Mouse (Mus musculus): Measurements from ENCODE around the gene Uncx. TPM values are rescaled to one million over a fixed set of nuclear protein-coding genes. Genes with fewer than 3 reads are reported as not detected.

Uncx gene
- polyA plus RNA-seq, 1 experiment: not detected

DNA sequence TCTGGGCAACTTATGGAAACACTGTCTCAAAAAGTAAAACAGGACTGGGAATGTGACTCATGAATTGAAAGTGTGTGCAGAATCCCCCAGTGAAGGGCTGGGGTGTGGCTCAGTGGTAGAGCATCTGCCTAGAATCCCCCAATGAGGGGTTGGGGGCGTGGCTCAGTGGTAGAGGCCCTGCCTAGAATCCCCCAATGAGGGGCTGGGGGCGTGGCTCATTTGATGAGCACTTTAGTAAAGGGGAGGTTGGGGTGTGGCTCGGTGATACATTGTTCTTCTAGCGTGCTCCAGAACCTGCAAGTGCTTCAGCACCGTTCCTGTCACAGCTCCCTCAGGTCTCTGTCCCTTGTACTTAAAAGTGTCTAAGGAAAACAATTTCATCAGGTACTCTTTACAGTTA, 37.1 kb upstream of the Uncx start:
- Histone ChIP-seq H3K4me3 (ENCODE audit: extremely low read depth, insufficient read depth, insufficient read length) (no peak overlapping the region), H3K36me3 (ENCODE audit: control insufficient read depth, insufficient read depth, low read length) (no peaks in the 10 kb centered on the region), H3K27ac (ENCODE audit: insufficient read depth, low read length) (no peak overlapping the region), H3K4me1 (ENCODE audit: control insufficient read depth, insufficient read depth, insufficient read length) (no peaks in the 10 kb centered on the region), H3K27me3 (ENCODE audit: control insufficient read depth, insufficient read depth, low read length) (no peaks in the 10 kb centered on the region; the same call in 1 of the 2 replicates)
- TF ChIP-seq POLR2A (IDR thresholded peaks at IDR 0.05; ENCODE audit: low read depth, low read length) (no peak), CTCF (IDR thresholded peaks at IDR 0.05; ENCODE audit: extremely low read depth, insufficient read depth, insufficient read length, insufficient replicate concordance) (no peak)
- no peak for DNase-seq (ENCODE audit: low read depth in 1 of 2, low spot score in 2 of 2)
- WGBS: 30% methylated on average over 5 of the region's 5 CpGs

DNA sequence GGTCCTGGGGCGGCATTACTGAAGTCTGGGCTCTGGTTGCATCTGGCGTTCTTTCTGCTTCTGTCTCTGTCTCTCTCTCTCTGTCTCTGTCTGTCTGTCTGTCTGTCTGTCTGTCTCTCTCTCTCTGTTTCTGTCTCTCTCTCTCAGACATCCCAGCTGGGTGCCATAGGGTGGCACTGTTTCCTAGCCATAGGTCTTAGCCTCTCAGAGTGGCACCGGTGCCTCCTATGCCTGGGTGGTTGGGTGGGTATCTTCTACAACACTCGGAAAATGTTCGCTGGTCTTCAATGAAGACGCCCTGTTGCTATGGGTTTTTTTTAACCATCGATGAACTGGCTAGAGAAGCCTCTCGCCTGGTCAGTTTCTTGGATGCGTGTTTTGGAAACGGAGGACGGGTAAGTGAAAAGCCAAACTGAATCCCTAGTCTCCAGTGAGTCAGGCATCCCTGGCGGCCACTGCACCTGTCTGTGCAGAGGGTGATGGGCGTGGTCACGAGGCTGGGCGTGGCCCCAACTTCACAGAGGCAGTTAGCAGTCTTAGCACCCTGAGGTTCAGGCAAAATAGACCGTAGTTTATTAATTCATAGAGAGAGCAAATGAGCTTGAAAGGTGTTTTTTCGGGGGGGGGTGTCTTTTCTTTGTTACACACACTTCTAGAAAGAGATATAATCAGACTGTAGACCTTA, 32.5 kb upstream of the Uncx start:
- no peak overlapping the region for H3K4me3 ChIP-seq (ENCODE audit: extremely low read depth, insufficient read depth, insufficient read length)
- no peak for DNase-seq (ENCODE audit: low read depth in 1 of 2, low spot score in 2 of 2)
- no peaks in the 10 kb centered on the region for H3K4me1 ChIP-seq (ENCODE audit: control insufficient read depth, insufficient read depth, insufficient read length)
- 16% methylated on average over 17 of the region's 17 CpGs for WGBS
- no peak overlapping the region for H3K27ac ChIP-seq (ENCODE audit: insufficient read depth, low read length)
- TF ChIP-seq CTCF (IDR thresholded peaks at IDR 0.05; ENCODE audit: extremely low read depth, insufficient read depth, insufficient read length, insufficient replicate concordance) (no peak), POLR2A (IDR thresholded peaks at IDR 0.05; ENCODE audit: low read depth, low read length) (no peak)
- no peaks in the 10 kb centered on the region for H3K36me3 ChIP-seq (ENCODE audit: control insufficient read depth, insufficient read depth, low read length)
- H3K27me3 ChIP-seq (ENCODE audit: control insufficient read depth, insufficient read depth, low read length): no peaks in the 10 kb centered on the region

DNA sequence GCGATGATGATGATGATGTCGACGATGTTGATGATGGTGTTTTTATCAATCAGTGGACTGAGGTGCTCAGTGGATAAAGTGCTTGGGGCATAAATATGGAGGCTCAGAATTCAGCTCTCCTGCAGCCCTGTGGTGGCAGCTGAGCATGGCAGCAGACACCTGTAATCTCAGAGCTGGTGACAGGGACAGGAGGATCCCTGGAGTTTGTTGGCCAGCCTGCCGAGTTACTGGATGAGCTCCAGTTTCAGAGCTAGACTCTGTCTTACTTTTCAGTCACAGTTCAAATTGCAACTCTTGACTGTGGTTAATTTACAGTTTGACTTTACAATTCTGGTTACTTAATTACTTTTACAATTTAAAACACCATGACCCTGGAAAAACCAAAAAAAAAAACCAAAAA, 31.1 kb upstream of the Uncx start:
- Histone ChIP-seq H3K27me3 (ENCODE audit: control insufficient read depth, insufficient read depth, low read length) (no peaks in the 10 kb centered on the region), H3K4me3 (ENCODE audit: extremely low read depth, insufficient read depth, insufficient read length) (no peak overlapping the region), H3K27ac (ENCODE audit: insufficient read depth, low read length) (no peak overlapping the region), H3K4me1 (ENCODE audit: control insufficient read depth, insufficient read depth, insufficient read length) (no peaks in the 10 kb centered on the region), H3K36me3 (ENCODE audit: control insufficient read depth, insufficient read depth, low read length) (no peaks in the 10 kb centered on the region)
- no peak for DNase-seq (ENCODE audit: low read depth in 1 of 2, low spot score in 2 of 2)
- TF ChIP-seq CTCF (IDR thresholded peaks at IDR 0.05; ENCODE audit: extremely low read depth, insufficient read depth, insufficient read length, insufficient replicate concordance) (no peak), POLR2A (IDR thresholded peaks at IDR 0.05; ENCODE audit: low read depth, low read length) (no peak)
- 87% methylated on average over 4 of the region's 4 CpGs for WGBS

DNA sequence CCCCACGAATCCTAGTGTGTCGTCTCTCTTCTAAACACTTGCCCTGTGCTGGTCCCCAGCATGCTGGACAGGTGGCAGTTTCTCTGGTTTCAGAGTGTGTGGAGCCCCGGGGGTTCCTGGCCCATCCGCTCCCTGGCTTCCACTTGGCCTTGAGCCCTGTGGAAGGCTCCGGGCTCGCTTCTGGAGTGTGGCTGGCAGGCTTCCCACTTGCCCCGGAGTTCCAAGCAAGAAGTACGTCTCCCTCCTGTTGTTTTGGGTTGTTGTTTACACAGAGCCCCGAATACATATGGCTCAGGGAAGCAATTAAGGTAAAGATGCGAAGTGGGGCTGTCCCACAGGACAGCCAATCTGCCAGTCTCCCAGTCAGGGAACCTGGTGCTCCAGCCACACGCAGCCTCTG, 27.0 kb upstream of the Uncx start:
- WGBS: 51% methylated on average over 11 of the region's 11 CpGs

DNA sequence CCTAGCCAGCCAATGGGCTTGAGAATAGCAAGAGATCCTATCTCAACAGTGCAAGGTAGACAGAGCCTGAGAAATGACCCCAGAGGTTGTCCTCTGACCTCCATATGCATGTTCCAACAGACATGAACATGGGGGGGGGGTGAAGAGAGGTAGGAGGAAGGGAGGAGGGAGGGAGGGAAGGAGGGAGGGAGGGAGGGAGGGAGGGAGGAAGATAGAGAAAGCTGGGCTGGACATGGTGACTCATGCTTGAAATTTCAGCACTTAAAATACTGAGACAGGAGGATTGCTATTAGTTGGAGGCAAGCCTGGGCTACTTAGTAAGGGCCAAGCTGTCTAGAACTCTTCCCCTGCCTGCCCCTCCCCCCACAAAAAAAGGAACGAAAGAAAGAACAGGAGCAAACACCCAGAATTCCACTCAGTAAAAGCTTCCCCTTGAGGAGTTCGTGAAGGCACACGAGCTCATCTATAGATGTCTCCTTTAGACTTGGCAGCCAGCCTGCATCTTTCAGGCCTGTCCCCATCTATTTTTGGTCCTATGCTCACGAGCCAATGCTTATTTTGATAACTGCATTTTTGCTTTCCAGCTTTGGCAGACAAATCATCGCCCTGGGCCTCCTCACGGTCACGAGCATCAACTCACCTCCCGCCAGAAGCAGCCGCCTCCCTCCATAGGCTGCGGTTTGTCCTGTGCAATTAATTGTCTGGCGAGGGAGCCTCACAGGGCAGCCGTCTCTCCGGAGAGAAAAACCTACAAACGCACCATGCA, 23.0 kb upstream of the Uncx start:
- no peak for DNase-seq (ENCODE audit: low read depth in 1 of 2, low spot score in 2 of 2)
- no peaks in the 10 kb centered on the region; the same call in 1 of the 2 replicates for H3K27me3 ChIP-seq (ENCODE audit: control insufficient read depth, insufficient read depth, low read length)
- 62% methylated on average over 14 of the region's 14 CpGs for WGBS
- H3K4me1 ChIP-seq (ENCODE audit: control insufficient read depth, insufficient read depth, insufficient read length): no peaks in the 10 kb centered on the region
- no peak for TF ChIP-seq POLR2A (IDR thresholded peaks at IDR 0.05; ENCODE audit: low read depth, low read length)
- TF ChIP-seq CTCF (IDR thresholded peaks at IDR 0.05; ENCODE audit: extremely low read depth, insufficient read depth, insufficient read length, insufficient replicate concordance): no peak
- H3K27ac ChIP-seq (ENCODE audit: insufficient read depth, low read length): no peak overlapping the region
- no peak overlapping the region for H3K4me3 ChIP-seq (ENCODE audit: extremely low read depth, insufficient read depth, insufficient read length)
- H3K36me3 ChIP-seq (ENCODE audit: control insufficient read depth, insufficient read depth, low read length): no peaks in the 10 kb centered on the region

More for the DNA sequence above, 27.0 kb upstream of the Uncx start:
- Histone ChIP-seq H3K36me3 (ENCODE audit: control insufficient read depth, insufficient read depth, low read length) (no peaks in the 10 kb centered on the region), H3K27me3 (ENCODE audit: control insufficient read depth, insufficient read depth, low read length) (no peaks in the 10 kb centered on the region; the same call in 1 of the 2 replicates), H3K27ac (ENCODE audit: insufficient read depth, low read length) (no peak overlapping the region), H3K4me3 (ENCODE audit: extremely low read depth, insufficient read depth, insufficient read length) (no peak overlapping the region), H3K4me1 (ENCODE audit: control insufficient read depth, insufficient read depth, insufficient read length) (no peaks in the 10 kb centered on the region)
- DNase-seq (ENCODE audit: low read depth in 1 of 2, low spot score in 2 of 2): no peak
- TF ChIP-seq CTCF (IDR thresholded peaks at IDR 0.05; ENCODE audit: extremely low read depth, insufficient read depth, insufficient read length, insufficient replicate concordance): no peak

DNA sequence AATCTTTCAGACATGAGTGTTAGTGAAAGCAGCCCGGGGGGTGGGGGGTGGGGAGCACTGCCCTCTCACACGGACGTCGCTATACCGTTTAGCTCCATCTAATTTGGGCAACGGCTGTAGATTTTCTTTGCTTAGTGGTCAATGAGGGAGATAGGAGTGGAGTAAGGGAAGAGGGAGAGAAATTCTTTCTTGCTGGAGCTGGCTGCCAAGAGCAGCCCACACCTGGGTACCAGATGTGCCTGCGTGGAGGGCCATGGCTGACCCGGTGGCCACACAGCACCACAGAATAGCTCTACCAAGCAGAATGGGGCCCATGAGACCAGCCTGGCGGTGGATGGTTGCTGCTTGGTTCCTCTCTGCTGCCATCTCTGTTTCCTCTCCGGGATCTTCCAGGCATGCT, 21.3 kb upstream of the Uncx start:
- TF ChIP-seq CTCF (IDR thresholded peaks at IDR 0.05; ENCODE audit: extremely low read depth, insufficient read depth, insufficient read length, insufficient replicate concordance) (no peak), POLR2A (IDR thresholded peaks at IDR 0.05; ENCODE audit: low read depth, low read length) (no peak)
- Histone ChIP-seq H3K27ac (ENCODE audit: insufficient read depth, low read length) (no peak overlapping the region), H3K36me3 (ENCODE audit: control insufficient read depth, insufficient read depth, low read length) (no peaks in the 10 kb centered on the region), H3K4me1 (ENCODE audit: control insufficient read depth, insufficient read depth, insufficient read length) (no peaks in the 10 kb centered on the region), H3K4me3 (ENCODE audit: extremely low read depth, insufficient read depth, insufficient read length) (no peak overlapping the region), H3K27me3 (ENCODE audit: control insufficient read depth, insufficient read depth, low read length) (no peaks in the 10 kb centered on the region; the same call in 1 of the 2 replicates)
- DNase-seq (ENCODE audit: low read depth in 1 of 2, low spot score in 2 of 2): no peak
- 82% methylated on average over 10 of the region's 10 CpGs for WGBS

DNA sequence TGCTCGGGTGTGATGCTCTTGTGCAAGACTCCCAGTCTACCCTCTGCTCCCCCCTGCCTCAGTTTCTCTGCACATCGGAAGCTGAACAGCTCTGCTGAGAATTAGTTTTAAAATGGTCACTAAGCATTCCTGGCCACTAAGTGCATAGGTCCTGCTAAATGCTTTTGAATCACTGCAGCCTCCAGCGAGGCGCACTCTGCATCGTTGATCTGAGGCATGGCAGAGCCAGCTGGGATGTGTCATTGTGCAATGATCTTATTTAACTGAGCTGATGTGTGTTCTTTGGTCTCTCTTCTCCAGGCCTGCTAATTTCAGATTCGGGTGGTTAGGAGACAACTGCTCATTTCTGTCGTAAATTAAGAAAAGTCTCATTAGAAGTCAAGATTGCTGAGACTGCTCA, 14.4 kb upstream of the Uncx start:
- WGBS: 70% methylated on average over 7 of the region's 7 CpGs
- Histone ChIP-seq H3K27ac (ENCODE audit: insufficient read depth, low read length) (no peak overlapping the region), H3K4me1 (ENCODE audit: control insufficient read depth, insufficient read depth, insufficient read length) (no peaks in the 10 kb centered on the region), H3K4me3 (ENCODE audit: extremely low read depth, insufficient read depth, insufficient read length) (no peak overlapping the region), H3K27me3 (ENCODE audit: control insufficient read depth, insufficient read depth, low read length) (peaks cover 2% of the 10 kb centered on the region; the same call in 1 of the 2 replicates), H3K36me3 (ENCODE audit: control insufficient read depth, insufficient read depth, low read length) (no peaks in the 10 kb centered on the region)
- DNase-seq (ENCODE audit: low read depth in 1 of 2, low spot score in 2 of 2): no peak
- no peak for TF ChIP-seq CTCF (IDR thresholded peaks at IDR 0.05; ENCODE audit: extremely low read depth, insufficient read depth, insufficient read length, insufficient replicate concordance)

Measured in spleen, adult 2 months (tissue).